Mouse (Mus musculus): ENCODE results near the gene Samsn1. TPM values are rescaled to one million over a fixed set of nuclear protein-coding genes. Genes with fewer than 3 reads are reported as not detected.

The Samsn1 gene
- total and polyA plus RNA-seq, 2 experiments from 2014 or later, result 1.1 to 1.6 TPM

GRCm38 (mm10) chr16:75917712-75918111 is 104.4 kb downstream of the Samsn1 start:
- H3K9ac ChIP-seq (replicated peaks; ENCODE audit: low read length), result no peak overlapping the region
- H3K4me3 ChIP-seq (ENCODE audit: low read length), result no peak overlapping the region
- no peak overlapping the region for H3K27ac ChIP-seq
- no peaks in the 10 kb centered on the region for H3K27me3 ChIP-seq (ENCODE audit: insufficient read depth, low read length)
- no peaks in the 10 kb centered on the region for H3K9me3 ChIP-seq (ENCODE audit: low read length)
- no peak overlapping the region for H3K4me2 ChIP-seq (ENCODE audit: low read depth, low read length)
- no peaks in the 10 kb centered on the region for H3K36me3 ChIP-seq (ENCODE audit: insufficient read depth, low read length)
- TF ChIP-seq CTCF (IDR thresholded peaks at IDR 0.05; ENCODE audit: low read depth), result no peak
- WGBS, result 90% methylated on average over 5 of the region's 5 CpGs
- DNase-seq (ENCODE audit: low spot score), result no peak
- H3K4me1 ChIP-seq (ENCODE audit: insufficient read depth, low read length), result no peaks in the 10 kb centered on the region
- no peak for ATAC-seq

GRCm38 (mm10) chr16:75912051-75912450 is 110.0 kb downstream of the Samsn1 start:
- Histone ChIP-seq H3K9ac (replicated peaks; ENCODE audit: low read length) (no peak overlapping the region), H3K36me3 (ENCODE audit: insufficient read depth, low read length) (no peaks in the 10 kb centered on the region), H3K9me3 (ENCODE audit: low read length) (no peaks in the 10 kb centered on the region), H3K4me3 (ENCODE audit: low read length) (no peak overlapping the region), H3K4me2 (ENCODE audit: low read depth, low read length) (no peak overlapping the region), H3K27ac (no peak overlapping the region), H3K4me1 (ENCODE audit: insufficient read depth, low read length) (no peaks in the 10 kb centered on the region), H3K27me3 (ENCODE audit: insufficient read depth, low read length) (no peaks in the 10 kb centered on the region)
- TF ChIP-seq CTCF (IDR thresholded peaks at IDR 0.05; ENCODE audit: low read depth), result no peak
- WGBS, result 91% methylated on average over 5 of the region's 5 CpGs
- no peak for ATAC-seq
- DNase-seq (ENCODE audit: low spot score), result no peak

GRCm38 (mm10) chr16:75908635-75909494 is 113.2 kb downstream of the Samsn1 start:
- DNase-seq (ENCODE audit: low spot score), result no peak
- no peak overlapping the region for H3K27ac ChIP-seq
- no peak for ATAC-seq
- H3K27me3 ChIP-seq (ENCODE audit: insufficient read depth, low read length), result no peaks in the 10 kb centered on the region
- H3K36me3 ChIP-seq (ENCODE audit: insufficient read depth, low read length), result no peaks in the 10 kb centered on the region
- H3K4me2 ChIP-seq (ENCODE audit: low read depth, low read length), result no peak overlapping the region
- 83% methylated on average over 8 of the region's 8 CpGs for WGBS
- TF ChIP-seq CTCF (IDR thresholded peaks at IDR 0.05; ENCODE audit: low read depth), result no peak
- H3K4me3 ChIP-seq (ENCODE audit: low read length), result no peak overlapping the region
- H3K4me1 ChIP-seq (ENCODE audit: insufficient read depth, low read length), result no peaks in the 10 kb centered on the region
- H3K9ac ChIP-seq (replicated peaks; ENCODE audit: low read length), result no peak overlapping the region
- H3K9me3 ChIP-seq (ENCODE audit: low read length), result no peaks in the 10 kb centered on the region

GRCm38 (mm10) chr16:75906790-75907189 is 115.3 kb downstream of the Samsn1 start:
- Histone ChIP-seq H3K4me2 (ENCODE audit: low read depth, low read length) (no peak overlapping the region), H3K4me3 (ENCODE audit: low read length) (no peak overlapping the region), H3K9me3 (ENCODE audit: low read length) (no peaks in the 10 kb centered on the region), H3K27me3 (ENCODE audit: insufficient read depth, low read length) (no peaks in the 10 kb centered on the region), H3K4me1 (ENCODE audit: insufficient read depth, low read length) (no peaks in the 10 kb centered on the region), H3K9ac (replicated peaks; ENCODE audit: low read length) (no peak overlapping the region), H3K36me3 (ENCODE audit: insufficient read depth, low read length) (no peaks in the 10 kb centered on the region), H3K27ac (no peak overlapping the region)
- ATAC-seq (no peak), DNase-seq (ENCODE audit: low spot score) (no peak)
- TF ChIP-seq CTCF (IDR thresholded peaks at IDR 0.05; ENCODE audit: low read depth), result no peak
- WGBS, result 87% methylated on average over 2 of the region's 2 CpGs

GRCm38 (mm10) chr16:75906260-75906659 is 115.8 kb downstream of the Samsn1 start:
- WGBS, result 100% methylated on average over 1 of the region's 1 CpGs
- ATAC-seq, result no peak
- no peak for TF ChIP-seq CTCF (IDR thresholded peaks at IDR 0.05; ENCODE audit: low read depth)

GRCm38 (mm10) chr16:75905324-75905723 is 116.8 kb downstream of the Samsn1 start:
- H3K9me3 ChIP-seq (ENCODE audit: low read length), result no peaks in the 10 kb centered on the region
- no peak overlapping the region for H3K9ac ChIP-seq (replicated peaks; ENCODE audit: low read length)
- no peaks in the 10 kb centered on the region for H3K27me3 ChIP-seq (ENCODE audit: insufficient read depth, low read length)
- no peak for TF ChIP-seq CTCF (IDR thresholded peaks at IDR 0.05; ENCODE audit: low read depth)
- no peak overlapping the region for H3K4me2 ChIP-seq (ENCODE audit: low read depth, low read length)
- H3K4me1 ChIP-seq (ENCODE audit: insufficient read depth, low read length), result no peaks in the 10 kb centered on the region
- 74% methylated on average over 1 of the region's 1 CpGs for WGBS
- ATAC-seq (no peak), DNase-seq (ENCODE audit: low spot score) (no peak)
- H3K36me3 ChIP-seq (ENCODE audit: insufficient read depth, low read length), result no peaks in the 10 kb centered on the region
- no peak overlapping the region for H3K27ac ChIP-seq
- H3K4me3 ChIP-seq (ENCODE audit: low read length), result no peak overlapping the region

More at GRCm38 (mm10) chr16:75906260-75906659, 115.8 kb downstream of the Samsn1 start:
- DNase-seq (ENCODE audit: low spot score), result no peak
- no peaks in the 10 kb centered on the region for H3K9me3 ChIP-seq (ENCODE audit: low read length)
- H3K27ac ChIP-seq, result no peak overlapping the region
- no peak overlapping the region for H3K9ac ChIP-seq (replicated peaks; ENCODE audit: low read length)
- H3K36me3 ChIP-seq (ENCODE audit: insufficient read depth, low read length), result no peaks in the 10 kb centered on the region
- H3K4me1 ChIP-seq (ENCODE audit: insufficient read depth, low read length), result no peaks in the 10 kb centered on the region
- H3K4me3 ChIP-seq (ENCODE audit: low read length), result no peak overlapping the region
- H3K4me2 ChIP-seq (ENCODE audit: low read depth, low read length), result no peak overlapping the region
- H3K27me3 ChIP-seq (ENCODE audit: insufficient read depth, low read length), result no peaks in the 10 kb centered on the region

GRCm38 (mm10) chr16:75904072-75904471 is 118.0 kb downstream of the Samsn1 start:
- Histone ChIP-seq H3K36me3 (ENCODE audit: insufficient read depth, low read length) (no peaks in the 10 kb centered on the region), H3K9ac (replicated peaks; ENCODE audit: low read length) (no peak overlapping the region), H3K27ac (no peak overlapping the region), H3K4me2 (ENCODE audit: low read depth, low read length) (no peak overlapping the region), H3K27me3 (ENCODE audit: insufficient read depth, low read length) (no peaks in the 10 kb centered on the region), H3K4me3 (ENCODE audit: low read length) (no peak overlapping the region), H3K9me3 (ENCODE audit: low read length) (no peaks in the 10 kb centered on the region), H3K4me1 (ENCODE audit: insufficient read depth, low read length) (no peaks in the 10 kb centered on the region)
- ATAC-seq, result no peak
- TF ChIP-seq CTCF (IDR thresholded peaks at IDR 0.05; ENCODE audit: low read depth), result no peak
- WGBS, result 75% methylated on average over 4 of the region's 4 CpGs
- DNase-seq (ENCODE audit: low spot score), result no peak
